ENCODE assay signal across 8 mouse cellular contexts in genomic region chr6:88842731-88843151, GRCm38 (mm10). TPM values are rescaled to one million over a fixed set of nuclear protein-coding genes. Genes with fewer than 3 reads are reported as not detected.
A peak's percentile ranks its signal among the peaks of the same experiment; 100 is the strongest.
DNase-seq lines count a peak whose midpoint lies in the region; ATAC-seq lines count a peak whose summit lies in the region.

No protein-coding gene starts in this region.

- peaks cover 20% of the 10 kb centered on the region for H3K4me1 ChIP-seq in kidney, embryonic 16.5 days (ENCODE audit: insufficient read depth, low read length)
- H3K4me1 ChIP-seq in hindbrain, embryonic 15.5 days (replicated peaks): peaks cover 27% of the 10 kb centered on the region
- peaks cover 20% of the 10 kb centered on the region for H3K4me1 ChIP-seq in stomach, embryonic 15.5 days

- H3K36me3 ChIP-seq in kidney, embryonic 16.5 days (ENCODE audit: insufficient read depth, low read length): peaks cover 15% of the 10 kb centered on the region
- peaks cover 20% of the 10 kb centered on the region for H3K36me3 ChIP-seq in hindbrain, embryonic 15.5 days
- peaks cover 17% of the 10 kb centered on the region; the same call in 1 of the 2 replicates for H3K36me3 ChIP-seq in stomach, embryonic 15.5 days

- H3K4me3 ChIP-seq in kidney, embryonic 16.5 days (ENCODE audit: low read length): peak overlapping the region; percentile 89
- H3K4me3 ChIP-seq in hindbrain, embryonic 15.5 days: peak overlapping the region; percentile 84
- H3K4me3 ChIP-seq in stomach, embryonic 15.5 days (replicated peaks): peak overlapping the region; percentile 93

- 0% methylated on average over 31 of the region's 32 CpGs for WGBS in kidney, embryonic 16.5 days
- WGBS in hindbrain, embryonic 15.5 days: 1% methylated on average over 26 of the region's 32 CpGs
- 0% methylated on average over 32 of the region's 32 CpGs for WGBS in stomach, embryonic 15.5 days

- H3K27ac ChIP-seq in kidney, embryonic 16.5 days (ENCODE audit: low read length): peak overlapping the region; percentile 82
- H3K27ac ChIP-seq in hindbrain, embryonic 15.5 days (replicated peaks): peak overlapping the region; percentile 86
- peak overlapping the region; percentile 87 for H3K27ac ChIP-seq in stomach, embryonic 15.5 days

- ATAC-seq in kidney, embryonic 16.5 days (ENCODE audit: low FRiP score, low TSS enrichment): peak; percentile 5
- no peak for ATAC-seq in hindbrain, embryonic 15.5 days (ENCODE audit: low FRiP score, low read depth)
- no peak for ATAC-seq in stomach, embryonic 15.5 days (ENCODE audit: insufficient read depth, low FRiP score, low read depth)

- H3K9me3 ChIP-seq in kidney, embryonic 16.5 days (ENCODE audit: low read length): no peaks in the 10 kb centered on the region
- H3K9me3 ChIP-seq in hindbrain, embryonic 15.5 days: no peaks in the 10 kb centered on the region
- no peaks in the 10 kb centered on the region for H3K9me3 ChIP-seq in stomach, embryonic 15.5 days

- H3K9ac ChIP-seq in kidney, embryonic 16.5 days (replicated peaks; ENCODE audit: low read length): peak overlapping the region; percentile 86
- H3K9ac ChIP-seq in hindbrain, embryonic 15.5 days: peak overlapping the region; percentile 44
- H3K9ac ChIP-seq in stomach, embryonic 15.5 days: peak overlapping the region; percentile 67

- H3K27me3 ChIP-seq in kidney, embryonic 16.5 days (ENCODE audit: insufficient read depth, low read length): no peaks in the 10 kb centered on the region
- no peaks in the 10 kb centered on the region for H3K27me3 ChIP-seq in hindbrain, embryonic 15.5 days
- no peaks in the 10 kb centered on the region for H3K27me3 ChIP-seq in stomach, embryonic 15.5 days (replicated peaks)

- DNase-seq in kidney, adult 8-10 months: no peak
- DNase-seq in MN1 (ENCODE audit: low spot score): peak; percentile 68
- DNase-seq in embryo, embryonic 11 days: peak; percentile 62
- peak; percentile 56 for DNase-seq in lung, postnatal 10 days
- no peak for DNase-seq in urinary bladder, adult 18-20 months (ENCODE audit: low spot score in 2 of 2)

- H3K4me2 ChIP-seq in kidney, embryonic 16.5 days (replicated peaks; ENCODE audit: low read depth, low read length): peak overlapping the region; percentile 83
- peak overlapping the region; percentile 87 for H3K4me2 ChIP-seq in hindbrain, embryonic 15.5 days
- H3K4me2 ChIP-seq in stomach, embryonic 15.5 days: peak overlapping the region; percentile 95

RNA-seq across cellular contexts. Expression of gene Abtb1, which starts 1.0 kb away (rescaled TPM):
- 43.9 and 44.6 TPM in 2 replicates for polyA plus RNA-seq in kidney, embryonic 16.5 days (2015; fragmentation: Nextera tagmentation; extraction: Ambion mirVana)
- polyA plus RNA-seq in hindbrain, embryonic 15.5 days (2015; fragmentation: Nextera tagmentation; extraction: Ambion mirVana): 38.2 and 40.3 TPM in 2 replicates
- polyA plus RNA-seq in stomach, embryonic 15.5 days (2015; fragmentation: Nextera tagmentation; extraction: Ambion mirVana): 29.8 and 31.5 TPM in 2 replicates

RNA-seq across cellular contexts. Expression of gene Podxl2, which starts 32.1 kb away (rescaled TPM):
- polyA plus RNA-seq in kidney, embryonic 16.5 days (2015; fragmentation: Nextera tagmentation; extraction: Ambion mirVana): 43.0 and 48.9 TPM in 2 replicates
- 584 and 747 TPM in 2 replicates for polyA plus RNA-seq in hindbrain, embryonic 15.5 days (2015; fragmentation: Nextera tagmentation; extraction: Ambion mirVana)
- polyA plus RNA-seq in stomach, embryonic 15.5 days (2015; fragmentation: Nextera tagmentation; extraction: Ambion mirVana): 62.5 and 72.3 TPM in 2 replicates

RNA-seq across cellular contexts. Expression of gene Mcm2, which starts 55.8 kb away (rescaled TPM):
- 151 and 157 TPM in 2 replicates for polyA plus RNA-seq in kidney, embryonic 16.5 days (2015; fragmentation: Nextera tagmentation; extraction: Ambion mirVana)
- polyA plus RNA-seq in hindbrain, embryonic 15.5 days (2015; fragmentation: Nextera tagmentation; extraction: Ambion mirVana): 34.0 and 36.2 TPM in 2 replicates
- polyA plus RNA-seq in stomach, embryonic 15.5 days (2015; fragmentation: Nextera tagmentation; extraction: Ambion mirVana): 105 and 110 TPM in 2 replicates

RNA-seq across cellular contexts. Expression of gene Tpra1, which starts 59.3 kb away (rescaled TPM):
- 95.5 and 98.8 TPM in 2 replicates for polyA plus RNA-seq in kidney, embryonic 16.5 days (2015; fragmentation: Nextera tagmentation; extraction: Ambion mirVana)
- 81.7 and 94.2 TPM in 2 replicates for polyA plus RNA-seq in hindbrain, embryonic 15.5 days (2015; fragmentation: Nextera tagmentation; extraction: Ambion mirVana)
- 60.1 and 67.3 TPM in 2 replicates for polyA plus RNA-seq in stomach, embryonic 15.5 days (2015; fragmentation: Nextera tagmentation; extraction: Ambion mirVana)

Comparison
In these comparisons a context has a peak if more than half of its experiments do, and no peak if none do; other contexts are left out.
1. DNase-seq: peak in MN1 (single experiment), embryo, embryonic 11 days (single experiment) and lung, postnatal 10 days (single experiment); none in kidney, adult 8-10 months (0 of 2) and urinary bladder, adult 18-20 months (0 of 2).
2. Peak in every context shown above with its lines, with median percentiles within 50 percentile points of each other: H3K27ac ChIP-seq, H3K4me2 ChIP-seq, H3K4me3 ChIP-seq and H3K9ac ChIP-seq.